Mouse (Mus musculus) liver, embryonic 11.5 days (tissue): Measurements from ENCODE around the gene Olfr370. TPM values are rescaled to one million over a fixed set of nuclear protein-coding genes. Genes with fewer than 3 reads are reported as not detected.

ENCODE experiments used
- ATAC-seq: fragments of 200-750 bp; cut with Nextera tagmentation; replicated peaks from 2 replicates; pipeline ENCODE4 v1.8.0; 2017; ENCODE audit warnings: moderate number of reproducible peaks, mild to moderate bottlenecking, moderate TSS enrichment, moderate library complexity; ENCODE audit not compliant: low FRiP score
- DNase-seq: peaks from one replicate; pipeline ENCODE4 v3.0.0-alpha.2; 2017; ENCODE audit warnings: low spot score
- H3K27ac ChIP-seq: fragments of 300-500 bp; sonication (generic); 2 replicates; pipeline ENCODE4 v1.5.1; 2014; ENCODE audit warnings: mild to moderate bottlenecking, low read depth, low read length, control low read depth
- H3K27me3 ChIP-seq: fragments of 300-500 bp; sonication (generic); replicated peaks from 2 replicates; pipeline ENCODE4 v1.6.1; 2014; ENCODE audit warnings: low read length, mixed read lengths; ENCODE audit not compliant: control insufficient read depth, insufficient read depth
- H3K36me3 ChIP-seq: fragments of 300-500 bp; sonication (generic); 2 replicates; pipeline ENCODE4 v1.6.1; 2014; ENCODE audit warnings: mild to moderate bottlenecking, low read length, moderate library complexity, mixed read lengths; ENCODE audit not compliant: control insufficient read depth, insufficient read depth
- H3K4me1 ChIP-seq: fragments of 300-500 bp; sonication (generic); replicated peaks from 2 replicates; pipeline ENCODE4 v1.6.1; 2014; ENCODE audit warnings: low read length, mixed read lengths; ENCODE audit not compliant: control insufficient read depth, insufficient read depth
- H3K4me2 ChIP-seq: fragments of 300-500 bp; sonication (generic); 2 replicates; pipeline ENCODE4 v1.6.1; 2014; ENCODE audit warnings: mild to moderate bottlenecking, control low read depth, moderate library complexity
- H3K4me3 ChIP-seq: fragments of 300-500 bp; sonication (generic); 2 replicates; pipeline ENCODE4 v1.5.1; 2014; ENCODE audit warnings: low read depth, low read length, control low read depth
- H3K9ac ChIP-seq: fragments of 300-500 bp; sonication (generic); 2 replicates; pipeline ENCODE4 v1.6.1; 2014; ENCODE audit warnings: low read depth, low read length, control low read depth
- H3K9me3 ChIP-seq: fragments of 300-500 bp; sonication (generic); 2 replicates; pipeline ENCODE4 v1.6.1; 2016; ENCODE audit warnings: low read length, inconsistent platforms, mixed read lengths; ENCODE audit not compliant: control insufficient read depth
- WGBS: fragments of 180-500 bp; shearing (Covaris S2); extraction: QIAGEN DNeasy Blood & Tissue Kit; methylation state at CpG from one replicate; pipeline ENCODE4 v1.1.7; 2014; 5-methylcytosine and 5-hydroxymethylcytosine counted together
- polyA plus RNA-seq: library from polyadenylated mRNA; unstranded; fragments of >200 nt; fragmentation: Nextera tagmentation; extraction: Ambion mirVana; gene quantifications from 2 replicates; pipeline ENCODE4 v1.2.1, GENCODE M21; 2014

Gene Olfr370
- polyA plus RNA-seq, 1 experiment from 2014 or later, result not detected

- no peaks in the 10 kb centered on the region for H3K27me3 ChIP-seq
- no peak overlapping the region for H3K4me2 ChIP-seq
- 83% methylated on average over 5 of the region's 5 CpGs for WGBS
- no peak for ATAC-seq
- H3K4me3 ChIP-seq, result no peak overlapping the region
- H3K4me1 ChIP-seq, result peaks cover 28% of the 10 kb centered on the region
- no peak overlapping the region for H3K9ac ChIP-seq
- H3K27ac ChIP-seq, result no peak overlapping the region
- no peaks in the 10 kb centered on the region for H3K9me3 ChIP-seq
- peaks cover 19% of the 10 kb centered on the region for H3K36me3 ChIP-seq
- DNase-seq, result peak; percentile 19
Measured at GRCm38 (mm10) chr8:83572246-83572812, 36.7 kb downstream of the Olfr370 start.

GRCm38 (mm10) chr8:83573140-83573875 lies 37.7 kb downstream of the Olfr370 start:
- 70% methylated on average over 18 of the region's 18 CpGs for WGBS
- peaks cover 25% of the 10 kb centered on the region for H3K4me1 ChIP-seq
- H3K9ac ChIP-seq, result no peak overlapping the region
- DNase-seq (peak; percentile 35), ATAC-seq (0 out of 2 replicates have a peak, but pooled peaks have one; percentile 10)
- peaks cover 19% of the 10 kb centered on the region for H3K36me3 ChIP-seq
- H3K9me3 ChIP-seq, result no peaks in the 10 kb centered on the region
- H3K27me3 ChIP-seq, result no peaks in the 10 kb centered on the region
- no peak overlapping the region for H3K4me3 ChIP-seq
- H3K27ac ChIP-seq, result 0 out of 2 replicates have a peak overlapping the region, but pooled peaks have one; percentile 8
- H3K4me2 ChIP-seq, result no peak overlapping the region

- H3K4me3 ChIP-seq, result no peak overlapping the region
- no peak overlapping the region for H3K27ac ChIP-seq
- peaks cover 30% of the 10 kb centered on the region for H3K4me1 ChIP-seq
- 86% methylated on average over 15 of the region's 15 CpGs for WGBS
- H3K9me3 ChIP-seq, result no peaks in the 10 kb centered on the region
- H3K27me3 ChIP-seq, result no peaks in the 10 kb centered on the region
- H3K9ac ChIP-seq, result no peak overlapping the region
- no peak overlapping the region for H3K4me2 ChIP-seq
- DNase-seq (no peak), ATAC-seq (no peak)
- peaks cover 19% of the 10 kb centered on the region for H3K36me3 ChIP-seq
Measured at GRCm38 (mm10) chr8:83574631-83575315, 39.2 kb downstream of the Olfr370 start.

GRCm38 (mm10) chr8:83575561-83576515 lies 40.3 kb downstream of the Olfr370 start:
- no peak overlapping the region for H3K4me3 ChIP-seq
- H3K9me3 ChIP-seq, result no peaks in the 10 kb centered on the region
- DNase-seq (peak; percentile 30), ATAC-seq (no peak)
- H3K4me2 ChIP-seq, result no peak overlapping the region
- no peak overlapping the region for H3K9ac ChIP-seq
- WGBS, result 77% methylated on average over 17 of the region's 17 CpGs
- H3K36me3 ChIP-seq, result peaks cover 14% of the 10 kb centered on the region; the same call in 1 of the 2 replicates
- H3K27ac ChIP-seq, result no peak overlapping the region
- H3K27me3 ChIP-seq, result no peaks in the 10 kb centered on the region
- H3K4me1 ChIP-seq, result peaks cover 30% of the 10 kb centered on the region

GRCm38 (mm10) chr8:83576516-83576895 lies 40.9 kb downstream of the Olfr370 start:
- H3K9me3 ChIP-seq, result no peaks in the 10 kb centered on the region
- H3K27me3 ChIP-seq, result no peaks in the 10 kb centered on the region
- no peak overlapping the region; the same call in 1 of the 2 replicates for H3K27ac ChIP-seq
- no peak for ATAC-seq
- no peak overlapping the region for H3K9ac ChIP-seq
- H3K36me3 ChIP-seq, result peaks cover 10% of the 10 kb centered on the region; the same call in 1 of the 2 replicates
- peak; percentile 26 for DNase-seq
- H3K4me1 ChIP-seq, result peaks cover 30% of the 10 kb centered on the region
- 60% methylated on average over 2 of the region's 4 CpGs for WGBS
- no peak overlapping the region for H3K4me2 ChIP-seq
- H3K4me3 ChIP-seq, result no peak overlapping the region

GRCm38 (mm10) chr8:83576921-83577320 lies 41.3 kb downstream of the Olfr370 start:
- no peak overlapping the region for H3K9ac ChIP-seq
- H3K9me3 ChIP-seq, result no peaks in the 10 kb centered on the region
- H3K36me3 ChIP-seq, result peaks cover 6% of the 10 kb centered on the region; the same call in 1 of the 2 replicates
- peaks cover 30% of the 10 kb centered on the region for H3K4me1 ChIP-seq
- H3K27me3 ChIP-seq, result no peaks in the 10 kb centered on the region
- no peak overlapping the region for H3K27ac ChIP-seq
- no peak for ATAC-seq
- DNase-seq, result peak; percentile 26
- no peak overlapping the region for H3K4me2 ChIP-seq
- H3K4me3 ChIP-seq, result no peak overlapping the region
- 73% methylated on average over 4 of the region's 4 CpGs for WGBS

GRCm38 (mm10) chr8:83577384-83577791 lies 41.8 kb downstream of the Olfr370 start:
- 71% methylated on average over 9 of the region's 9 CpGs for WGBS
- Histone ChIP-seq H3K27me3 (no peaks in the 10 kb centered on the region), H3K27ac (no peak overlapping the region), H3K9ac (0 out of 2 replicates have a peak overlapping the region, but pooled peaks have one; percentile 28), H3K4me2 (no peak overlapping the region), H3K4me3 (no peak overlapping the region), H3K4me1 (peaks cover 30% of the 10 kb centered on the region), H3K9me3 (no peaks in the 10 kb centered on the region), H3K36me3 (peaks cover 6% of the 10 kb centered on the region; the same call in 1 of the 2 replicates)
- DNase-seq (peak; percentile 30), ATAC-seq (no peak)
